In the genomic region with DNA sequence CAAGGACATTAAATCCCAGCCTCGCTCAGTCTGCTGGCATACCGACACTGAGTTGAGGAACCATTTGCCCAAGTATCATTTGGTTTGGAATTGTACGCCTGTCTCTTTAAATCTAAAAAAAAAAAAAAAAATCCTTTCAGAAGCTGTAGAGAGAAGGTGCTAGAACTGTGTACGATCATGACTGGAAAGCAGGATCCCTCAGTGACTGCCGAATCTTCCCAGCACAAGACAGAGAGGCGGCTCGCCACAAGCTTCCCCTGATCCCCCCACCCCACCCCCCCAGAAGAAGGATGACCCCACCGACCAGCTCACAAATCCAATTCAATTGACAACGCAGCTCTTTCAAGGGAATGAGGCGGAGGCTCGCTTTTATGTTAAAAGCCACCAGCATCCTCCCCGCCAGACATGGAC, we compare ENCODE assay signal across 9 mouse cellular contexts. TPM values are rescaled to one million over a fixed set of nuclear protein-coding genes. Genes with fewer than 3 reads are reported as not detected.
DNase-seq lines count a peak whose midpoint lies in the region; ATAC-seq lines count a peak whose summit lies in the region.
"Had no signal": no experiment of that assay in that cellular context is flagged by ENCODE, and none has a peak within 500 bp of the region (broad histone marks: within the 10 kb centered on the region; RNA-seq: fewer than 3 reads in every experiment).

No protein-coding gene starts in this region.

- ATAC-seq in cerebellum, adult (ENCODE audit: insufficient number of reproducible peaks, low FRiP score, low TSS enrichment), result peak; percentile 42; the same call in 1 of the 2 replicates
- ATAC-seq in lung, embryonic 16.5 days (ENCODE audit: low read depth), result no peak
- peak; percentile 46 for ATAC-seq in hindbrain, embryonic 12.5 days (ENCODE audit: low FRiP score)
- peak; percentile 78 for ATAC-seq in midbrain, embryonic 13.5 days

- DNase-seq in cerebellum, adult 9-10 months, result no peak
- DNase-seq in lung, postnatal 36 days, result no peak
- DNase-seq in gastrocnemius, adult 8-10 months (ENCODE audit: low spot score in 2 of 2), result no peak
- no peak for DNase-seq in ovary, postnatal 14 days (ENCODE audit: low spot score)

- peak overlapping the region; percentile 75 for H3K4me2 ChIP-seq in lung, embryonic 16.5 days (ENCODE audit: low read depth, low read length)
- H3K4me2 ChIP-seq in hindbrain, embryonic 12.5 days (replicated peaks), result peak overlapping the region; percentile 73
- H3K4me2 ChIP-seq in midbrain, embryonic 13.5 days (replicated peaks), result peak overlapping the region; percentile 72
- H3K4me2 ChIP-seq: liver, embryonic 15.5 days had no signal

- H3K27me3 ChIP-seq in lung, embryonic 16.5 days (ENCODE audit: control insufficient read depth, insufficient read depth, low read depth, low read length), result no peaks in the 10 kb centered on the region
- H3K27me3 ChIP-seq in hindbrain, embryonic 12.5 days, result no peaks in the 10 kb centered on the region
- H3K27me3 ChIP-seq in midbrain, embryonic 13.5 days, result no peaks in the 10 kb centered on the region
- H3K27me3 ChIP-seq: liver, embryonic 15.5 days had no signal

- peak overlapping the region; percentile 53 for H3K4me3 ChIP-seq in lung, embryonic 16.5 days (ENCODE audit: low read length)
- H3K4me3 ChIP-seq in hindbrain, embryonic 12.5 days, result peak overlapping the region; percentile 42
- peak overlapping the region; percentile 61 for H3K4me3 ChIP-seq in midbrain, embryonic 13.5 days (replicated peaks)
- H3K4me3 ChIP-seq: liver, embryonic 15.5 days had no signal

- peak overlapping the region; percentile 61 for H3K9ac ChIP-seq in lung, embryonic 16.5 days (ENCODE audit: low read length)
- H3K9ac ChIP-seq in hindbrain, embryonic 12.5 days, result peak overlapping the region; percentile 81
- H3K9ac ChIP-seq in midbrain, embryonic 13.5 days (replicated peaks), result peak overlapping the region; percentile 87
- H3K9ac ChIP-seq: liver, embryonic 15.5 days had no signal

- 8% methylated on average over 12 of the region's 12 CpGs for WGBS in lung, embryonic 16.5 days
- WGBS in hindbrain, embryonic 12.5 days, result 4% methylated on average over 12 of the region's 12 CpGs
- 3% methylated on average over 12 of the region's 12 CpGs for WGBS in midbrain, embryonic 13.5 days

- peak overlapping the region; percentile 46 for H3K27ac ChIP-seq in lung, embryonic 16.5 days (ENCODE audit: low read length)
- H3K27ac ChIP-seq in hindbrain, embryonic 12.5 days, result peak overlapping the region; percentile 89
- H3K27ac ChIP-seq in midbrain, embryonic 13.5 days, result peak overlapping the region; percentile 95
- H3K27ac ChIP-seq: liver, embryonic 15.5 days had no signal

- no peaks in the 10 kb centered on the region; the same call in 1 of the 2 replicates for H3K36me3 ChIP-seq in lung, embryonic 16.5 days (ENCODE audit: control insufficient read depth, insufficient read depth, low read length)
- no peaks in the 10 kb centered on the region for H3K36me3 ChIP-seq in hindbrain, embryonic 12.5 days
- peaks cover 5% of the 10 kb centered on the region; the same call in 1 of the 2 replicates for H3K36me3 ChIP-seq in midbrain, embryonic 13.5 days

- peaks cover 3% of the 10 kb centered on the region; the same call in 1 of the 2 replicates for H3K4me1 ChIP-seq in lung, embryonic 16.5 days (replicated peaks; ENCODE audit: control insufficient read depth, insufficient read depth, low read length)
- H3K4me1 ChIP-seq in hindbrain, embryonic 12.5 days, result peaks cover 24% of the 10 kb centered on the region
- peaks cover 23% of the 10 kb centered on the region for H3K4me1 ChIP-seq in midbrain, embryonic 13.5 days (replicated peaks)

- H3K9me3 ChIP-seq in lung, embryonic 16.5 days (ENCODE audit: control insufficient read depth, low read length), result no peaks in the 10 kb centered on the region
- H3K9me3 ChIP-seq in hindbrain, embryonic 12.5 days (replicated peaks), result no peaks in the 10 kb centered on the region
- H3K9me3 ChIP-seq in midbrain, embryonic 13.5 days, result no peaks in the 10 kb centered on the region
- H3K9me3 ChIP-seq: liver, embryonic 15.5 days had no signal

RNA-seq across cellular contexts. Expression of gene Pebp1, which starts 47.1 kb away (rescaled TPM):
- 649 and 667 TPM in 2 replicates for polyA plus RNA-seq in lung, embryonic 16.5 days (2015; fragmentation: Nextera tagmentation; extraction: Ambion mirVana)
- polyA plus RNA-seq in hindbrain, embryonic 12.5 days (2016; fragmentation: Nextera tagmentation; extraction: Ambion mirVana), result 793 and 794 TPM in 2 replicates
- 1,014 and 1,066 TPM in 2 replicates for polyA plus RNA-seq in midbrain, embryonic 13.5 days (2015; fragmentation: Nextera tagmentation; extraction: Ambion mirVana)
- 100 to 1,000 TPM; 366 to 419 (median 400) TPM for total RNA-seq in gastrocnemius, adult 8-10 months (2022)
